Mouse (Mus musculus): Measurements from ENCODE around the gene F5.

- no peak for TF ChIP-seq EP300 (optimal IDR thresholded peaks at IDR 0.05)
- TF ChIP-seq CTCF (IDR thresholded peaks at IDR 0.05; ENCODE audit: low read depth) = no peak
These were observed 30.9 kb upstream of the F5 start for GRCm38 (mm10) chr1:164120777-164121158.
